Mouse (Mus musculus) frontal cortex, adult 2 months (tissue): ENCODE data around the gene Gm5127. TPM values are rescaled to one million over a fixed set of nuclear protein-coding genes. Genes with fewer than 3 reads are reported as not detected.

Experiments used
- polyA plus RNA-seq: library from polyadenylated mRNA; depleted of rRNA; stranded (reverse); fragments of >200 nt; gene quantifications from 2 replicates; pipeline ENCODE4 v1.2.3, GENCODE M21; 2012; rRNA removed

Gene Gm5127
- polyA plus RNA-seq, 1 experiment, result 0.30 TPM

Other genes starting within 250 kb of the Gm5127 start
- gene Fndc3c1, start 97.8 kb upstream of the Gm5127 start, polyA plus RNA-seq, result 0.02 TPM in 1 of 2 replicates, not detected in the other
- 0.36 and 0.86 TPM in 2 replicates for gene Cysltr1, start 20.5 kb downstream of the Gm5127 start, polyA plus RNA-seq